Comparison of ENCODE assay signal across 10 mouse cellular contexts in genomic region chr11:102404161-102405010, GRCm38 (mm10). TPM values are rescaled to one million over a fixed set of nuclear protein-coding genes. Genes with fewer than 3 reads are reported as not detected.
DNase-seq lines count a peak whose midpoint lies in the region; ATAC-seq lines count a peak whose summit lies in the region.
"Had no signal": no experiment of that assay in that cellular context is flagged by ENCODE, and none has a peak within 500 bp of the region (broad histone marks: within the 10 kb centered on the region; RNA-seq: fewer than 3 reads in every experiment).

No protein-coding gene starts in this region.

- no peak overlapping the region; the same call in 1 of the 2 replicates for H3K4me2 ChIP-seq in midbrain, embryonic 15.5 days
- H3K4me2 ChIP-seq in neural tube, embryonic 15.5 days, result peak overlapping the region; percentile 17; the same call in 1 of the 2 replicates
- H3K4me2 ChIP-seq: embryonic facial prominence, embryonic 13.5 days had no signal

- H3K27ac ChIP-seq in heart, embryonic 10.5 days, result no peak overlapping the region
- peak overlapping the region; percentile 24; the same call in 1 of the 2 replicates for H3K27ac ChIP-seq in midbrain, embryonic 10.5 days (replicated peaks)
- no peak overlapping the region for H3K27ac ChIP-seq in midbrain, embryonic 15.5 days
- H3K27ac ChIP-seq in limb, embryonic 10.5 days, result no peak overlapping the region
- H3K27ac ChIP-seq in neural tube, embryonic 15.5 days (replicated peaks), result no peak overlapping the region
- H3K27ac ChIP-seq: embryonic facial prominence, embryonic 13.5 days had no signal

- peaks cover 40% of the 10 kb centered on the region for H3K36me3 ChIP-seq in heart, embryonic 10.5 days
- peaks cover 56% of the 10 kb centered on the region for H3K36me3 ChIP-seq in midbrain, embryonic 10.5 days
- H3K36me3 ChIP-seq in midbrain, embryonic 15.5 days (replicated peaks), result peaks cover 22% of the 10 kb centered on the region
- H3K36me3 ChIP-seq in limb, embryonic 10.5 days, result peaks cover 42% of the 10 kb centered on the region
- H3K36me3 ChIP-seq in neural tube, embryonic 15.5 days, result peaks cover 51% of the 10 kb centered on the region

- no peaks in the 10 kb centered on the region for H3K9me3 ChIP-seq in heart, embryonic 10.5 days
- no peaks in the 10 kb centered on the region for H3K9me3 ChIP-seq in midbrain, embryonic 10.5 days (replicated peaks)
- no peaks in the 10 kb centered on the region for H3K9me3 ChIP-seq in midbrain, embryonic 15.5 days
- H3K9me3 ChIP-seq in limb, embryonic 10.5 days (replicated peaks), result no peaks in the 10 kb centered on the region
- no peaks in the 10 kb centered on the region for H3K9me3 ChIP-seq in neural tube, embryonic 15.5 days (replicated peaks)
- H3K9me3 ChIP-seq: embryonic facial prominence, embryonic 13.5 days had no signal

- DNase-seq in heart, embryonic 10.5 days (ENCODE audit: low spot score), result peak; percentile 70
- no peak for DNase-seq in heart, postnatal 4 days
- no peak for DNase-seq in midbrain, embryonic 10.5 days (ENCODE audit: low spot score)
- no peak for DNase-seq in limb, embryonic 10.5 days (ENCODE audit: low spot score)
- DNase-seq in c-Kit-positive CD71-positive TER-119-positive erythroid progenitor cells, embryonic 14.5 days (ENCODE audit: low spot score), result no peak
- DNase-seq in embryo, embryonic 10.5 days (ENCODE audit: low spot score), result no peak
- DNase-seq: gastrocnemius, postnatal 10 days had no signal

- H3K27me3 ChIP-seq in heart, embryonic 10.5 days (ENCODE audit: insufficient read depth, poor library complexity, severe bottlenecking), result peaks cover 36% of the 10 kb centered on the region
- H3K27me3 ChIP-seq in midbrain, embryonic 10.5 days (ENCODE audit: low read depth, poor library complexity, severe bottlenecking), result peaks cover 33% of the 10 kb centered on the region
- H3K27me3 ChIP-seq in midbrain, embryonic 15.5 days (replicated peaks), result no peaks in the 10 kb centered on the region
- H3K27me3 ChIP-seq in limb, embryonic 10.5 days (ENCODE audit: low read depth, poor library complexity, severe bottlenecking), result peaks cover 34% of the 10 kb centered on the region
- 0 out of 2 replicates have a peak, but pooled peaks cover 4% of the 10 kb centered on the region for H3K27me3 ChIP-seq in neural tube, embryonic 15.5 days (replicated peaks)

- H3K4me3 ChIP-seq in heart, embryonic 10.5 days, result no peak overlapping the region
- H3K4me3 ChIP-seq in midbrain, embryonic 10.5 days, result peak overlapping the region; percentile 27; the same call in 1 of the 2 replicates
- no peak overlapping the region for H3K4me3 ChIP-seq in midbrain, embryonic 15.5 days
- H3K4me3 ChIP-seq in limb, embryonic 10.5 days, result 0 out of 2 replicates have a peak overlapping the region, but pooled peaks have one; percentile 5
- no peak overlapping the region; the same call in 1 of the 2 replicates for H3K4me3 ChIP-seq in neural tube, embryonic 15.5 days (replicated peaks)
- H3K4me3 ChIP-seq: embryonic facial prominence, embryonic 13.5 days had no signal

- no peak for ATAC-seq in midbrain, embryonic 15.5 days (replicated peaks)
- no peak for ATAC-seq in neural tube, embryonic 15.5 days (ENCODE audit: low FRiP score)

- WGBS in heart, embryonic 10.5 days, result 85% methylated on average over 18 of the region's 18 CpGs
- whole genome bisulfite sequencing in midbrain, embryonic 10.5 days, result 86% methylated on average over 18 of the region's 18 CpGs
- 82% methylated on average over 18 of the region's 18 CpGs for WGBS in midbrain, embryonic 15.5 days
- 86% methylated on average over 18 of the region's 18 CpGs for WGBS in limb, embryonic 10.5 days
- 80% methylated on average over 18 of the region's 18 CpGs for WGBS in neural tube, embryonic 15.5 days

- H3K4me1 ChIP-seq in heart, embryonic 10.5 days, result peaks cover 48% of the 10 kb centered on the region
- peaks cover 71% of the 10 kb centered on the region for H3K4me1 ChIP-seq in midbrain, embryonic 10.5 days
- peaks cover 48% of the 10 kb centered on the region for H3K4me1 ChIP-seq in midbrain, embryonic 15.5 days
- peaks cover 55% of the 10 kb centered on the region for H3K4me1 ChIP-seq in limb, embryonic 10.5 days
- peaks cover 48% of the 10 kb centered on the region for H3K4me1 ChIP-seq in neural tube, embryonic 15.5 days

- no peak overlapping the region for H3K9ac ChIP-seq in midbrain, embryonic 15.5 days
- H3K9ac ChIP-seq in neural tube, embryonic 15.5 days (replicated peaks), result no peak overlapping the region
- H3K9ac ChIP-seq: embryonic facial prominence, embryonic 13.5 days had no signal

RNA-seq across cellular contexts. Expression of gene Slc25a39, which starts 3.4 kb away (rescaled TPM):
- 313 and 314 TPM in 2 replicates for polyA plus RNA-seq in heart, embryonic 10.5 days (2016; fragmentation: Nextera tagmentation; extraction: Ambion mirVana)
- 100 to 1,000 TPM; 161 to 165 TPM for total RNA-seq in heart, postnatal 4 days (2021)
- polyA plus RNA-seq in midbrain, embryonic 10.5 days (2016; fragmentation: Nextera tagmentation; extraction: Ambion mirVana), result 234 and 249 TPM in 2 replicates
- 146 and 168 TPM in 2 replicates for polyA plus RNA-seq in midbrain, embryonic 15.5 days (2015; fragmentation: Nextera tagmentation; extraction: Ambion mirVana)
- polyA plus RNA-seq in limb, embryonic 10.5 days (2016; fragmentation: Nextera tagmentation; extraction: Ambion mirVana), result 209 and 242 TPM in 2 replicates
- 161 and 175 TPM in 2 replicates for polyA plus RNA-seq in neural tube, embryonic 15.5 days (2015; fragmentation: Nextera tagmentation; extraction: Ambion mirVana)

RNA-seq across cellular contexts. Expression of gene Rundc3a, which starts 11.2 kb away (rescaled TPM):
- polyA plus RNA-seq in heart, embryonic 10.5 days (2016; fragmentation: Nextera tagmentation; extraction: Ambion mirVana), result 0.74 and 1.8 TPM in 2 replicates
- total RNA-seq in heart, postnatal 4 days (2021), result 1 to 10 TPM in 1 of 2 experiments, under 1 TPM in 1; 0.50 to 1.9 TPM
- polyA plus RNA-seq in midbrain, embryonic 10.5 days (2016; fragmentation: Nextera tagmentation; extraction: Ambion mirVana), result 21.5 and 40.7 TPM in 2 replicates
- polyA plus RNA-seq in midbrain, embryonic 15.5 days (2015; fragmentation: Nextera tagmentation; extraction: Ambion mirVana), result 160 and 165 TPM in 2 replicates
- polyA plus RNA-seq in limb, embryonic 10.5 days (2016; fragmentation: Nextera tagmentation; extraction: Ambion mirVana), result 1.2 and 1.3 TPM in 2 replicates
- 111 and 138 TPM in 2 replicates for polyA plus RNA-seq in neural tube, embryonic 15.5 days (2015; fragmentation: Nextera tagmentation; extraction: Ambion mirVana)

RNA-seq across cellular contexts. Expression of gene Grn, which starts 25.7 kb away (rescaled TPM):
- 109 and 151 TPM in 2 replicates for polyA plus RNA-seq in heart, embryonic 10.5 days (2016; fragmentation: Nextera tagmentation; extraction: Ambion mirVana)
- 100 to 1,000 TPM; 141 to 144 TPM for total RNA-seq in heart, postnatal 4 days (2021)
- polyA plus RNA-seq in midbrain, embryonic 10.5 days (2016; fragmentation: Nextera tagmentation; extraction: Ambion mirVana), result 63.5 and 77.1 TPM in 2 replicates
- 75.2 and 82.0 TPM in 2 replicates for polyA plus RNA-seq in midbrain, embryonic 15.5 days (2015; fragmentation: Nextera tagmentation; extraction: Ambion mirVana)
- polyA plus RNA-seq in limb, embryonic 10.5 days (2016; fragmentation: Nextera tagmentation; extraction: Ambion mirVana), result 78.5 and 93.2 TPM in 2 replicates
- 92.1 and 96.3 TPM in 2 replicates for polyA plus RNA-seq in neural tube, embryonic 15.5 days (2015; fragmentation: Nextera tagmentation; extraction: Ambion mirVana)

RNA-seq across cellular contexts. Expression of gene Slc4a1, which starts 38.4 kb away (rescaled TPM):
- polyA plus RNA-seq in heart, embryonic 10.5 days (2016; fragmentation: Nextera tagmentation; extraction: Ambion mirVana), result 88.9 and 128 TPM in 2 replicates
- 10 to 100 TPM in 1 of 2 experiments, 1 to 10 TPM in 1; 7.2 to 22.1 TPM for total RNA-seq in heart, postnatal 4 days (2021)
- 33.8 and 33.9 TPM in 2 replicates for polyA plus RNA-seq in midbrain, embryonic 10.5 days (2016; fragmentation: Nextera tagmentation; extraction: Ambion mirVana)
- polyA plus RNA-seq in midbrain, embryonic 15.5 days (2015; fragmentation: Nextera tagmentation; extraction: Ambion mirVana), result 2.9 and 3.8 TPM in 2 replicates
- 34.5 and 37.2 TPM in 2 replicates for polyA plus RNA-seq in limb, embryonic 10.5 days (2016; fragmentation: Nextera tagmentation; extraction: Ambion mirVana)
- polyA plus RNA-seq in neural tube, embryonic 15.5 days (2015; fragmentation: Nextera tagmentation; extraction: Ambion mirVana), result 2.5 and 3.5 TPM in 2 replicates

RNA-seq across cellular contexts. Expression of gene Fam171a2, which starts 43.1 kb away (rescaled TPM):
- polyA plus RNA-seq in heart, embryonic 10.5 days (2016; fragmentation: Nextera tagmentation; extraction: Ambion mirVana), result 1.7 and 3.6 TPM in 2 replicates
- 10 to 100 TPM; 30.2 to 30.5 TPM for total RNA-seq in heart, postnatal 4 days (2021)
- 3.0 and 4.0 TPM in 2 replicates for polyA plus RNA-seq in midbrain, embryonic 10.5 days (2016; fragmentation: Nextera tagmentation; extraction: Ambion mirVana)
- 28.7 and 36.4 TPM in 2 replicates for polyA plus RNA-seq in midbrain, embryonic 15.5 days (2015; fragmentation: Nextera tagmentation; extraction: Ambion mirVana)
- 3.7 and 4.2 TPM in 2 replicates for polyA plus RNA-seq in limb, embryonic 10.5 days (2016; fragmentation: Nextera tagmentation; extraction: Ambion mirVana)
- polyA plus RNA-seq in neural tube, embryonic 15.5 days (2015; fragmentation: Nextera tagmentation; extraction: Ambion mirVana), result 23.8 and 28.3 TPM in 2 replicates

Comparison
In these comparisons a context has a peak if more than half of its experiments do, and no peak if none do; other contexts are left out.
1. H3K4me3 ChIP-seq: peak in midbrain, embryonic 10.5 days (single experiment) and limb, embryonic 10.5 days (single experiment); none in heart, embryonic 10.5 days (single experiment), midbrain, embryonic 15.5 days (single experiment) and neural tube, embryonic 15.5 days (single experiment).